Mouse (Mus musculus) gonadal fat pad, adult 2 months (tissue): ENCODE measurements around the gene Nr4a1. TPM values are rescaled to one million over a fixed set of nuclear protein-coding genes. Genes with fewer than 3 reads are reported as not detected.

ENCODE experiments used
- DNase-seq: peaks from one replicate; pipeline ENCODE4 v3.0.0-alpha.2; 2012; ENCODE audit warnings: low read depth
- polyA plus RNA-seq: library from polyadenylated mRNA; depleted of rRNA; stranded (reverse); fragments of >200 nt; gene quantifications from 2 replicates; pipeline ENCODE4 v1.2.3, GENCODE M21; 2012; rRNA removed

Nr4a1 gene
- polyA plus RNA-seq, 1 experiment: 18.2 TPM

DNA sequence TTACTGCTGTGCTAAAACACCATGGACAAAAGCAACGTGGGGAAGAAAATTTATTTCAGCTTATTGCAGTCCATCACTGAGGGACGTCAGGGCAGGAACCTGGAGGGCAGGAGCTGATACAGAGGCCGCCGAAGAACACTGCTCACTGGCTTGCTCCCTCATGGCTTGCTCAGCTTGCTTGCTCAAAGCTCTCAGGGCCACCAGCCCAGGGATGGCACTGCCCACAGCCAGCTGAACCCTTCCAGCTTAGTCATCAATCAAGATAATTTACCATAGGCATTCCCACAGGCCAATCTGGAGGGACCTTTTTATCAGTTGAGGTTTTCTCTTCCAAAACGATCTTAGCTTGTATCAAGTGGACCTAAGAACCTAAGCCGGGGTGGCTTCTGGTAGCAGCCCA lies 57.9 kb downstream of the Nr4a1 start:
- DNase-seq: no peak

DNA sequence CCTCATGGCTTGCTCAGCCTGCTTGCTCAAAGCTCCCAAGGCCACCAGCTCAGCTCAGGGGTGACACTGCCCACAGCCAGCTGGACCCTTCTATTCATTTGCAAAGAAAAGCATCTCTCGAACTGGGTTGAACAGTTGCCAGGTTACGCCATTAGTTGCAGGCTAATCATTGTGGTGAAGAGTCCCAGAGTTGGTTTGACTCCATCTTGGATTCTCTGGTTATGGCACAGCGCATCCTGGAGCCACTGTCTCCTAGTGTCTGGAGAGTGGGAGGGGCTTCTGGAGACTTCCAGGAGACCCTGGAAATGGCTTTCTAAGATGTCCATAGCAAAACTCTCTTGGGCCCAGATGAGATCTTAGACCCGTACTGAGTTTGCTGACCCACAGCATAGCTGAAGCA lies 61.3 kb downstream of the Nr4a1 start:
- no peak for DNase-seq

DNA sequence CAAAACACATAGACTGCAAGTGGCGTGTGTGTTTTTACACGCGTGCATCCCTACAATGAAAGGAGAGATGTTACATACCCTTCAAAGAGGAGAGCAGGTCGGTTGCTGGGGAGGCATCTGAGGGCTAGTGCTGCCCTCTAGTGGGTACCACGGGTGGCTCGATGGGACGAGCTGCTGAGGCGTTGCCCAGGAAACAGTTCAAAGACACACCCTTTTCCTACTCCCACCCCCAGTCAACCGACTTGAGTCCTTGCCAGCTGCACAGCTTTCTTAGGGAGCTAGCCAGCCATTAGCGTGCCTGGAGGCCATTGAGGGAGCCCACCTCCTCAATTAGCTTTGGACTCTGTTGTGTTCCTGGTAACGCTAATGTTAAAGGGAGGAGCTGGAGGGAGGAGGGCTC lies 61.8 kb downstream of the Nr4a1 start:
- DNase-seq: no peak

DNA sequence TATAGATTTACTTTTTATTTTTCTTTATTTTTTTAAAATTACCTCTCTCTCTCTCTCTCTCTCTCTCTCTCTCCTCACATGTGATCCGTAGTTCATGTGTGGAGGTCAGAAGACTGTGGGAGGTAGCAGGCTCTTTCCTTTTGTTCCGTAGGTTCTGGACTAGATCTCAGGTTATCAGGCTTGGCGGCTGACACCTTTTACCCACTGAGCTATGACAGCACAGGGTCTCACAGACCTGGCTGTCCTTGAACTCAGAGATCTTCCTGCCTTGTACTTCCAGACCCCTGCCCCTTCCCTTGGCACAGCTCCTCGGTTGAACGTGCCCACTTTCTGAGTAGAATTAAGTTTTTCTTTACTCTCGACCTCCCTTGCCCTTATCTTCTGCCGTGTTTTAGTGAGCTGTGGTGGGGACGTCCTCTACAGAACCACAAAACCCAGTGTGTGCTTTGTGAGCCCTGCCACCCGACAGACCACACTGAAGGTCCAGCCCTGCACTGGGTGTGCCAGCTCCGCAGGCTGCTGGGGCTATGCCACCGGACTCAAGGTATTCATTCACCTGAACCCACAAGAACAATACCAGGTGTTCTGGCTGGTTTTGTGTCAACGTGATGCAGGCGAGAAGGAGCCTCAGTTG lies 62.3 kb downstream of the Nr4a1 start:
- no peak for DNase-seq

DNA sequence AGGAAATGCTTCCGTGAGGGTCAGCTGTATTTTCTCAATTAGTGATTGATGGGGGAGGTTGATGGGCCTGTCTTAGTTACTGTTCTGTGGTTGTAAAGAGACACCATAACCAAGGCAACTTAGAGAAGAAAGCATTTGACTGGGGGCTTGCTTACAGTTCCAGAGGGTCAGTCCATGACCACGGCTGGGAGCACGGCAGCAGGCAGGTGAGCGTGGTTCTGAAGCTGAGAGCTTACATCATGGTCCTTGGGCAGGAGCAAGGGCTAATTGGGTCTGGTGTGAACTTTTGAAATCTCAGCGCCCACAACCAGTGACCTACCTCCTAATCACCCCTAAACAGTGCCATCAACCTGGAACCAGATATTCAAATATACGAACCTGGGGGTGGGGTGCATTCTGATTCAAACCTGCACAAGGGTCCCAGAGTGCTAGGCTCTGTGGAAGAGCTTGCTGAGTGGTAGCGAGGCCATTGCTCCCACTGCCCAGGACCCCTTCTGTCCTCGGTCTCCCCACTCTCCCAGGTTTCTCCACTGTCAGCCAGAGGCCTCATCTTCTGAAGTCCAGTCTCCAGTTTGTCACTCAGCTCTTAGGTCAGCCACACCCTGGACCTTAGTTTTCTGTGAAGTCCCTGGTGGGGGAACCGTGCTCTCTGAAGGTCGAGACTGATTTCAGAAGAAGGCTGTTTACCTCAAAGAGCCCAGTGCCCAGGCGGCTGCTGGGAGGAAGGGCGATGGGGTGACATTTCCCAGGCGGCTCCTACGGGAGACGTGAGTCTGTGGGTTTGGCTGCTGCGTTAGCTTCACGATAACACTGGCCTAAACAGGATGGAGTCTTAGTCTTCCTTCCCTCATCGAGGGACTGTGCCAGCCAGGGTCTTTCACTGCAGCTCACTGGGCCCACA lies 63.1 kb downstream of the Nr4a1 start:
- no peak for DNase-seq

DNA sequence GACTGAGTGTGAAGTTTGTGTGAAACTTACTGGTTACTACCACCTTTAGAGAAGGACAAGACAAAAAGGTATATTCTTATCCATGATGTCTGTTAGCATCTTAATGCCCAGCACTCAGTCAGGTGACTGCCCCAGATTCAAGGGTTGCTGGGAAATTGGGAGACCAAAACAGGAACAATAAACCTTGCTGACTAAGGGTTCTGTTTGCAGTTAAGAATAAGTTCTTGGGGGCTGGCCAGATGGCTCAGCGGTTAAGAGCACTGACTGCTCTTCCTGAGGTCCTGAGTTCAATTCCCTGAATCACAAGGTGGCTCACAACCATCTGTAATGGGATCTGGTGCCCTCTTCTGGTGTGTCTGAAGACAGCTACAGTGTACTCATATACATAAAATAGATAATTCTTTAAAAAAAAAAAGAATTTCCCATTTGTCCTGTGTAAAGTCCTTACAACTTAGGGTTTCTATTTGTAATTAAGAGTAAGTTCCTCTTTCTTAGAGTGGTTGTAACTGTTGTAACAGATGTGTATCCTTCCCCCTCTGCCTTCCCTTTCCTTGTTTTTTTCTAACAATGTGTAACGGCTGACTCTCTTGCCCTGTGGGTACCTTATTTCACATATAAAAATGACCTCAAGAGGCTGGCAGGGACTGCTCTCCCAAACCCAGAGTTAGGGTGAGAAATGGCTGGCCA lies 63.9 kb downstream of the Nr4a1 start:
- DNase-seq: no peak

DNA sequence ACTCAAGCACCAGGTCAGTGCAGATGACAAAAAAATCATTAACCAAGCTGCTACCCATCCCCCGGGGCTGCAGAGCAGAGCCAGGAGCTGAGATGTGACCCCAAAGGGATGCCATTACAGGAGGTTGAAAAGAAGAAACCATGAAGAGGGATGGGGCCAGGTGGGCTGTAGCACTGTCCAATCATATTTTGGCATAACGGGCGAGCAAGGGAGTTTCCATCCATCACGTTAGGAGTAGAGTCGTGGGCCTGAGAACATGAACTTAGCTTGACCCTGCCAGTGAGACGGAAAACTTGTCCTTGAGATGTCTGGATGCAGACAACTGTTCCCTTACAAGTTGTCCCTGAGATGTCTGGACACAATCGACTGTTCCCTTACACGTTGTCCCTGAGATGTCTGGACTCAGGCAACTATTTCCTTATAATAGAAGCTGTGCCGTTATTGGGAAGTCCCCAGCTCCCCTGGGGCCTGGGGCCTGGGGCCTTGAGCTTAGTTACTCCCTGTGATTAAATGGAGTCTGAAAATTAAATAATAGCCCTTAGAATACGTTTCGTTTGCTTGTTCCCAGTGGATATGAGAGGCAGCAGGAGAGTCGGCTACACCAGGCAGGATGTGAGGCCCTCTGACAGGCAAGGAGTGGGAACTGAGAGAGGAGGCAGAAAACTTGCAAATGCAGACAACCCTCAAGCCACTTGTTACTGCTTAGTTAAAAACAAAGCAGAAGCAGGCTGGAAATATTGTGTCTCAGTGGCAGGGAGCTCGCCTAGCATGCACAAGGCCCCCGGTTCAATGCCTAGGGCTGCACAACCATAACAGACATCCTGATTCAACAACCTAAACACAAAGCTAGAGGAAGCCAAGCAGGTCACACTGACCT lies 65.1 kb downstream of the Nr4a1 start:
- no peak for DNase-seq

DNA sequence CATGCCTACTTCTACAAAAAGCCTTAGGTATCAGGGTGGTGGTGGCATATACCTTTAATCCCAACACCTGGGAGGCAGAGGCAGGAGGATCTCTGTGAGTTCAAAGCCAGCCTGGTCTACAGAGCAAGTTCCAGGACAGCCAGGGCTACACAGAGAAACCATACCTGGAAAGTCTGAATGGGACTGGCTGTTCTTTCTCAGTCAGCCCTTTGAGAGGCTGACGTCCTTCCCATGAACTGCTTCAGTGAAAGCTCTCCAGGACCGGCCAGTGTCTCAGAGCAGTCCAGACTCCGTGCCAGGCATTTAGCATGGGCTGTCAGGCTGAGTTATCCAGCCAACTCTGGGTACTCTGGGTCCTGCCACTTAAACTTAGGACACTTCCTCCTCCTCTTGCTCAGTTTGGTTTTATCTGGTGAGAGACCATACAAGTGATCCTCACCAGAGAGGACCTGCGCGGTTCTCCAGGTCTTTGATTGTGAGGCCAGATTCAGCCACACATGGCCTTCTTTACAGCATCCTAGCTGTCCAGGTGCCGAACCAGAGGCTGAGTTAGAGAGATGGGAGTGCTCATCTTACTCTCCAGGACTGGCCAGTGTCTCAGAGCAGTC lies 66.0 kb downstream of the Nr4a1 start:
- DNase-seq: no peak

DNA sequence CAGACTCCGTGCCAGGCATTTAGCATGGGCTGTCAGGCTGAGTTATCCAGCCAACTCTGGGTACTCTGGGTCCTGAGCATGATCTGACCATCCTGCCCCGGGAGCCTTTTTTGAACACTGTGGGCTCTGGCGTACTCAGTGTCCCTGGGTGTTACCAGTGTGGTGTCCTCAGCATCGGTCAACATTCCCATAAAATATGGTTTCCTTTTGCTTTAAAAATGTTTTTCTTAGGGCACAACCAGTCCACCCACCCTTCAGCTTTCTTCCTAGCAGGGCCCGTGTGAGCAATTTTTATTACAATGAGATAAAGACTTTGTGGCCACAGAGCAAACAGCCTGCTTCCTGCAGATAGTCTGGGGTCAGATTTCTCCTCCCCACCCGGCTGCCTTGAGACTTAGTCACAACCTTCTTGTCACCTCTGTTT lies 66.6 kb downstream of the Nr4a1 start:
- no peak for DNase-seq

DNA sequence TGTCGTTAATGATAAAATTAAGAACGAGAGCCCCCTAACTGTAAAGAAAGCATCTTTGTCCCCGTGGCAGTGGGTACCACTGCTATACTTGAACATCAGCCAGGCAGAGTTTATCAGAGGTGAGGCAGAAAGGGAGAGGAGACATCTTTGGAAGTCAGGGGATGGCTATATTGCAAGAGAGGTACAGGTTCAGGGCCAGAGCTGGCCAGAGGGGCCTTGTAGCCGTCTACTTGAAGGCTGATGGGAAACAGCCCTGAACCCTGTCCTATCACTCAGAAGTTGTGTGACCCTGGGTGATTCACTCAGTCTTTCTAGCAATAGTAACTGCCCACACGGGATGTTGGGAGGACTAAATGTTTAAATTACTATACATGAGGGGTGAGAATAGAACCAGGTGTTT lies 67.1 kb downstream of the Nr4a1 start:
- no peak for DNase-seq

DNA sequence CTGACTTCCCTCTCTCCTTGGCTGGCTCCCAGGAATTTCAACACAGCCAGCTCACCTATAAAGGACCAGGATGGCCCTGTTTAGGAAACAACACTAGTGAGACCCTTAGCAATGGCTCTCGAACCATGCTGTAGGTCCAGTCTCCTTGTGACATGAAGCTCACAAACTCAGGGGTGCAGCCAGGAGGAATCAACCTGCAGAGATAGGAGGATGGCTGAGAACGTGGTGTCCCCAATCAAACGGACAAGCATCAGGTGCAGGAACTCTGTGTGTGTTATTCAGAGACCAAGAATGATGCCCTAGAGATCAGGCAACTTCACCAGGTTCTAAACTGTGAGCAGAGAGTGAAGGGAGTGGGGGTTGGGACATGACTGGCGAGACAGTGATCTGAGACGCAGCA lies 68.0 kb downstream of the Nr4a1 start:
- DNase-seq: no peak

DNA sequence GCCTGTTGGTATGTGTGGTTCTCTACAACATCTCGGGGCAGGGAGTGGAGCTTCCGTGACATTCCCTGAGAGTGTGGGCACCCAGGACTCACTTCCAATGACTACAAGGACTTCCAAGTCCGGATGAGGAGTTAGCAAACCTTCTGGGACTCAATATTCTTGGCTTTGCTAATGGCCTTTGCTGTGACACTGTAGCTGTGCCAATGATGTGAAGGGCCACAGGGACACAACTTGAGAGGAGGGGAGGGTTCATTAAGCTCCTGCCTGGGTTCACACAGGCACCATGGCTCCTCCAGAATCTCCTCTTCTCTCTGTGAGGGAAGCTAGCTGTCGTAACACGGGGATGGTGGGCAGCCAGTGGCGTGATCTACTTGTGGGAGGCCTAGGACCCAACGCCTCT lies 68.6 kb downstream of the Nr4a1 start:
- DNase-seq: no peak

DNA sequence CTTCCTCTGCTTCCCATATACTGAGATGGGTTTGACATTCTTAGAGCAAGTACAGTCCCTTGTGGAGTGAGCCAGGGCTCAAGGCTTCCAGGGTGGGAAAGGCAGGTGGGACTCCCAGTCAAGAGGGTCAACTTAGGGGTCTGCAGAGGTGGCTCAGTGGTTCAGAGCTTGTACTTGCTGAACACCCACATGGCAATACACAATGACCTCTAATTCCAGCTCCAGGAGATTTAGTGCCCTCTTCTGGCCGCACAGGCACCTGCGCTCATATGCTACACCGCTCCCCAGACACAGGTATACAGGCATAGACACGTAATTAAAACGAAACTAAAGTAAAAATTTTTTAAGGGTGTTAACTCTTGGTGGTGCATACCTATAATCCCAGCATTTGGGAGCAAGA lies 69.4 kb downstream of the Nr4a1 start:
- no peak for DNase-seq

Other genes with a start within 250 kb of the Nr4a1 start
- gene Gm47841, start 206.9 kb upstream of the Nr4a1 start, polyA plus RNA-seq: 0.47 TPM in 1 of 2 replicates, not detected in the other
- 4.8 and 5.1 TPM in 2 replicates for gene Fignl2, start 175.7 kb upstream of the Nr4a1 start, polyA plus RNA-seq
- not detected in 2 replicates for gene Ankrd33, start 138.5 kb upstream of the Nr4a1 start, polyA plus RNA-seq
- gene Acvrl1, start 125.7 kb upstream of the Nr4a1 start, polyA plus RNA-seq: 45.9 and 52.0 TPM in 2 replicates
- 32.7 and 35.4 TPM in 2 replicates for gene Acvr1b, start 80.2 kb upstream of the Nr4a1 start, polyA plus RNA-seq
- 6.9 and 8.5 TPM in 2 replicates for gene Grasp, start 30.1 kb upstream of the Nr4a1 start, polyA plus RNA-seq
- 36.8 and 42.7 TPM in 2 replicates for gene Atg101, start 30.0 kb downstream of the Nr4a1 start, polyA plus RNA-seq
- gene 6030408B16Rik, start 38.9 kb downstream of the Nr4a1 start, polyA plus RNA-seq: 10.3 and 11.5 TPM in 2 replicates
- 4.2 and 5.1 TPM in 2 replicates for gene Krt80, start 115.9 kb downstream of the Nr4a1 start, polyA plus RNA-seq
- gene Krt7, start 156.8 kb downstream of the Nr4a1 start, polyA plus RNA-seq: 20.0 and 23.0 TPM in 2 replicates
- gene Krt87, start 184.5 kb downstream of the Nr4a1 start, polyA plus RNA-seq: 0.22 TPM in 1 of 2 replicates, not detected in the other
- gene Krt88, start 193.5 kb downstream of the Nr4a1 start, polyA plus RNA-seq: 0.14 and 0.38 TPM in 2 replicates
- not detected in 2 replicates for gene Krt81, start 209.5 kb downstream of the Nr4a1 start, polyA plus RNA-seq
- not detected in 2 replicates for gene Krt86, start 219.2 kb downstream of the Nr4a1 start, polyA plus RNA-seq
- 0.13 TPM in 1 of 2 replicates, not detected in the other for gene Krt83, start 237.2 kb downstream of the Nr4a1 start, polyA plus RNA-seq